10 mouse cellular contexts compared by ENCODE assay signal in genomic region chr14:27171175-27171830, GRCm38 (mm10). TPM values are rescaled to one million over a fixed set of nuclear protein-coding genes. Genes with fewer than 3 reads are reported as not detected.
DNase-seq lines count a peak whose midpoint lies in the region; ATAC-seq and TF ChIP-seq lines count a peak whose summit lies in the region.
"Had no signal": no experiment of that assay in that cellular context is flagged by ENCODE, and none has a peak within 500 bp of the region (broad histone marks: within the 10 kb centered on the region; RNA-seq: fewer than 3 reads in every experiment).

No protein-coding gene starts in this region.

- WGBS in lung, embryonic 14.5 days = 42% methylated on average over 14 of the region's 14 CpGs
- WGBS in lung, adult 2 months = 50% methylated on average over 14 of the region's 14 CpGs
- WGBS in stomach, embryonic 14.5 days = 31% methylated on average over 14 of the region's 14 CpGs

- no peaks in the 10 kb centered on the region for H3K27me3 ChIP-seq in lung, embryonic 14.5 days (ENCODE audit: insufficient read depth, low read length)
- H3K27me3 ChIP-seq in stomach, embryonic 14.5 days (ENCODE audit: control insufficient read depth, insufficient read depth, low read length) = no peaks in the 10 kb centered on the region
- H3K27me3 ChIP-seq: liver, embryonic 15.5 days had no signal

- H3K36me3 ChIP-seq in lung, embryonic 14.5 days (ENCODE audit: insufficient read depth) = no peaks in the 10 kb centered on the region
- H3K36me3 ChIP-seq in stomach, embryonic 14.5 days (ENCODE audit: control insufficient read depth, insufficient read depth, low read length) = no peaks in the 10 kb centered on the region
- H3K36me3 ChIP-seq: liver, embryonic 15.5 days had no signal

- H3K4me2 ChIP-seq in lung, embryonic 14.5 days = no peak overlapping the region
- no peak overlapping the region for H3K4me2 ChIP-seq in stomach, embryonic 14.5 days (replicated peaks; ENCODE audit: low read depth, low read length)
- H3K4me2 ChIP-seq: liver, embryonic 15.5 days had no signal

- intact Hi-C loops in heart, postnatal 36 days (cut with DNase I) = no loop called here

- 0 out of 2 replicates have a peak overlapping the region, but pooled peaks have one; percentile 16 for H3K27ac ChIP-seq in lung, embryonic 14.5 days (ENCODE audit: low read depth)
- peak overlapping the region; percentile 28; the same call in 1 of the 2 replicates for H3K27ac ChIP-seq in stomach, embryonic 14.5 days (ENCODE audit: low read length)
- H3K27ac ChIP-seq: liver, embryonic 15.5 days had no signal

- no peak overlapping the region for H3K9ac ChIP-seq in lung, embryonic 14.5 days
- no peak overlapping the region for H3K9ac ChIP-seq in stomach, embryonic 14.5 days (replicated peaks; ENCODE audit: low read depth, low read length)
- H3K9ac ChIP-seq: liver, embryonic 15.5 days had no signal

- H3K4me1 ChIP-seq in lung, embryonic 14.5 days (ENCODE audit: insufficient read depth) = no peaks in the 10 kb centered on the region
- peaks cover 22% of the 10 kb centered on the region for H3K4me1 ChIP-seq in lung, adult 2 months (ENCODE audit: control insufficient read depth, insufficient read depth, low read length)
- peaks cover 6% of the 10 kb centered on the region; the same call in 1 of the 2 replicates for H3K4me1 ChIP-seq in stomach, embryonic 14.5 days (ENCODE audit: control insufficient read depth, insufficient read depth, low read length)
- H3K4me1 ChIP-seq: liver, embryonic 15.5 days had no signal

- TF ChIP-seq POLR2A in lung, adult 2 months (IDR thresholded peaks at IDR 0.05; ENCODE audit: borderline replicate concordance, extremely low read depth, low read depth, low read length) = no peak

- ATAC-seq in lung, embryonic 14.5 days (ENCODE audit: insufficient read depth) = 0 out of 2 replicates have a peak, but pooled peaks have one; percentile 30
- ATAC-seq in stomach, embryonic 14.5 days (ENCODE audit: insufficient number of reproducible peaks, insufficient read depth, low FRiP score, low read depth) = no peak; the same call in 1 of the 2 replicates
- no peak for ATAC-seq in monocyte, adult 5-6 weeks (replicated peaks; ENCODE audit: insufficient number of reproducible peaks, low FRiP score, low TSS enrichment, poor library complexity, severe bottlenecking)

- DNase-seq in lung, embryonic 14.5 days = peak; percentile 34
- no peak for DNase-seq in lung, adult 2 months
- DNase-seq in gastrocnemius, postnatal 25 days = peak; percentile 75
- DNase-seq in heart, postnatal 36 days = peak; percentile 60 to 67
- DNase-seq in thymus, postnatal 0 days (ENCODE audit: low spot score) = no peak
- DNase-seq in right cerebral cortex, postnatal 4 days = no peak
- DNase-seq: cerebellum, adult 18-20 months had no signal

- no peak overlapping the region for H3K4me3 ChIP-seq in lung, embryonic 14.5 days (ENCODE audit: low read depth, low read length)
- H3K4me3 ChIP-seq in lung, adult 2 months (replicated peaks; ENCODE audit: extremely low read depth, low read depth, low read length) = no peak overlapping the region
- no peak overlapping the region for H3K4me3 ChIP-seq in stomach, embryonic 14.5 days (ENCODE audit: low read depth, low read length)
- H3K4me3 ChIP-seq: liver, embryonic 15.5 days had no signal

- TF ChIP-seq CTCF in lung, embryonic 14.5 days (IDR thresholded peaks at IDR 0.05; ENCODE audit: low read depth) = no peak
- TF ChIP-seq CTCF in lung, adult 2 months (IDR thresholded peaks at IDR 0.05; ENCODE audit: insufficient read depth, low read length) = no peak

- no peaks in the 10 kb centered on the region for H3K9me3 ChIP-seq in lung, embryonic 14.5 days (ENCODE audit: low read depth, low read length)
- no peaks in the 10 kb centered on the region for H3K9me3 ChIP-seq in stomach, embryonic 14.5 days (ENCODE audit: control insufficient read depth, low read depth, low read length)
- H3K9me3 ChIP-seq: liver, embryonic 15.5 days had no signal

RNA-seq across cellular contexts. Expression of gene Arhgef3, which starts 56.6 kb away (rescaled TPM):
- polyA plus RNA-seq in lung, embryonic 14.5 days (2014; fragmentation: Nextera tagmentation; extraction: Ambion mirVana) = 8.0 and 9.0 TPM in 2 replicates
- polyA plus RNA-seq in lung, adult 2 months (2012; rRNA removed) = 36.6 and 48.5 TPM in 2 replicates
- 10 to 100 TPM in 1 of 2 experiments, 1 to 10 TPM in 1; 8.1 to 10.9 TPM for total RNA-seq in gastrocnemius, postnatal 25 days (2021)
- 10 to 100 TPM; 27.5 to 37.7 TPM for total RNA-seq in heart, postnatal 36 days (2021)
- polyA plus RNA-seq in stomach, embryonic 14.5 days (2014; fragmentation: Nextera tagmentation; extraction: Ambion mirVana) = 16.4 and 17.3 TPM in 2 replicates
- total RNA-seq in monocyte, adult 5-6 weeks (2017) = 243 to 292 TPM (median 261 TPM) in 3 replicates
- polyA plus RNA-seq in thymus, postnatal 0 days (2015; fragmentation: Nextera tagmentation; extraction: Ambion mirVana) = 24.1 and 24.2 TPM in 2 replicates

Comparison
In these comparisons a context has a peak if more than half of its experiments do, and no peak if none do; other contexts are left out.
1. DNase-seq: peak in lung, embryonic 14.5 days (single experiment), gastrocnemius, postnatal 25 days (single experiment) and heart, postnatal 36 days (2 of 2); none in lung, adult 2 months (single experiment), thymus, postnatal 0 days (single experiment) and right cerebral cortex, postnatal 4 days (single experiment).